Mouse (Mus musculus) brain, embryonic 14.5 days (tissue): Measurements from ENCODE around the gene Nme1.

Source experiments
- CTCF ChIP-seq: fragments of 200-500 bp; IDR thresholded peaks from 2 replicates; pipeline ENCODE4 v1.5.1; 2012; ENCODE audit warnings: inconsistent platforms, mild to moderate bottlenecking, moderate library complexity, borderline replicate concordance; ENCODE audit not compliant: insufficient read depth, insufficient read length; ENCODE audit errors: extremely low read depth
- POLR2A ChIP-seq: fragments of 200-500 bp; IDR thresholded peaks from 2 replicates; pipeline ENCODE4 v1.6.1; 2012; ENCODE audit warnings: mild to moderate bottlenecking, inconsistent platforms, borderline replicate concordance; ENCODE audit not compliant: poor library complexity, insufficient read depth, insufficient read length, severe bottlenecking; ENCODE audit errors: extremely low read depth

- TF ChIP-seq POLR2A (no peak), CTCF (no peak)
Measured at GRCm38 (mm10) chr11:93972951-93973350, 4.6 kb upstream of the Nme1 start.
